Mouse (Mus musculus) neural tube, embryonic 14.5 days (tissue): ENCODE data around the gene Tacr1. TPM values are rescaled to one million over a fixed set of nuclear protein-coding genes. Genes with fewer than 3 reads are reported as not detected.
"Not testable (repeated sequence)": the region's sequence is repeated elsewhere in the genome, so short reads cannot be mapped to it uniquely, and the experiment has no call there.

Experiments used
- ATAC-seq: fragments of 200-750 bp; cut with Nextera tagmentation; 2 replicates; pipeline ENCODE4 v1.8.0; 2017; ENCODE audit warnings: low read depth, mild to moderate bottlenecking, moderate TSS enrichment, moderate library complexity
- H3K27ac ChIP-seq: fragments of 300-500 bp; sonication (generic); 2 replicates; pipeline ENCODE4 v1.5.1; 2014; ENCODE audit warnings: low read depth, mild to moderate bottlenecking, control low read depth, low read length, moderate library complexity, mixed read lengths
- H3K27me3 ChIP-seq: fragments of 300-500 bp; sonication (generic); 2 replicates; pipeline ENCODE4 v1.6.1; 2014; ENCODE audit warnings: low read length; ENCODE audit not compliant: control insufficient read depth, insufficient read depth
- H3K36me3 ChIP-seq: fragments of 300-500 bp; sonication (generic); 2 replicates; pipeline ENCODE4 v1.6.1; 2014; ENCODE audit warnings: low read length, mixed read lengths; ENCODE audit not compliant: control insufficient read depth, insufficient read depth
- H3K4me1 ChIP-seq: fragments of 300-500 bp; sonication (generic); 2 replicates; pipeline ENCODE4 v1.6.1; 2014; ENCODE audit warnings: low read length; ENCODE audit not compliant: control insufficient read depth, insufficient read depth
- H3K4me2 ChIP-seq: fragments of 300-500 bp; sonication (generic); 2 replicates; pipeline ENCODE4 v1.6.1; 2014; ENCODE audit warnings: mild to moderate bottlenecking, low read depth, low read length, control low read depth
- H3K4me3 ChIP-seq: fragments of 300-500 bp; sonication (generic); 2 replicates; pipeline ENCODE4 v1.5.1; 2014; ENCODE audit warnings: low read depth, low read length, control low read depth, mixed read lengths
- H3K9ac ChIP-seq: fragments of 300-500 bp; sonication (generic); replicated peaks from 2 replicates; pipeline ENCODE4 v1.6.1; 2014; ENCODE audit warnings: low read depth, mild to moderate bottlenecking, control low read depth, low read length, mixed read lengths
- H3K9me3 ChIP-seq: fragments of 300-500 bp; sonication (generic); 2 replicates; pipeline ENCODE4 v1.6.1; 2016; ENCODE audit warnings: low read length; ENCODE audit not compliant: control insufficient read depth
- WGBS: fragments of 180-500 bp; shearing (Covaris S2); extraction: QIAGEN DNeasy Blood & Tissue Kit; methylation state at CpG from one replicate; pipeline ENCODE4 v1.1.7; 2014; 5-methylcytosine and 5-hydroxymethylcytosine counted together
- polyA plus RNA-seq: library from polyadenylated mRNA; unstranded; fragments of >200 nt; fragmentation: Nextera tagmentation; extraction: Ambion mirVana; gene quantifications from 2 replicates; pipeline ENCODE4 v1.2.1, GENCODE M21; 2014

Gene Tacr1
- polyA plus RNA-seq, 1 experiment from 2014 or later: 6.8 TPM

GRCm38 (mm10) chr6:82437174-82437573, 35.0 kb downstream of the Tacr1 start:
- H3K36me3 ChIP-seq: no peaks in the 10 kb centered on the region
- ATAC-seq: no peak
- H3K27me3 ChIP-seq: no peaks in the 10 kb centered on the region
- no peaks in the 10 kb centered on the region for H3K9me3 ChIP-seq
- no peak overlapping the region for H3K9ac ChIP-seq
- WGBS: 75% methylated on average over 4 of the region's 4 CpGs
- no peaks in the 10 kb centered on the region for H3K4me1 ChIP-seq
- H3K4me2 ChIP-seq: no peak overlapping the region
- H3K27ac ChIP-seq: no peak overlapping the region
- H3K4me3 ChIP-seq: no peak overlapping the region

- not testable (repeated sequence) for H3K9me3 ChIP-seq, H3K27ac ChIP-seq, H3K27me3 ChIP-seq, H3K9ac ChIP-seq, H3K36me3 ChIP-seq, H3K4me2 ChIP-seq, H3K4me1 ChIP-seq, H3K4me3 ChIP-seq
- peak; percentile 66; the same call in 1 of the 2 replicates for ATAC-seq
- 47% methylated on average over 7 of the region's 8 CpGs for WGBS
Measured at GRCm38 (mm10) chr6:82452206-82453095, 50.3 kb downstream of the Tacr1 start.

DNA sequence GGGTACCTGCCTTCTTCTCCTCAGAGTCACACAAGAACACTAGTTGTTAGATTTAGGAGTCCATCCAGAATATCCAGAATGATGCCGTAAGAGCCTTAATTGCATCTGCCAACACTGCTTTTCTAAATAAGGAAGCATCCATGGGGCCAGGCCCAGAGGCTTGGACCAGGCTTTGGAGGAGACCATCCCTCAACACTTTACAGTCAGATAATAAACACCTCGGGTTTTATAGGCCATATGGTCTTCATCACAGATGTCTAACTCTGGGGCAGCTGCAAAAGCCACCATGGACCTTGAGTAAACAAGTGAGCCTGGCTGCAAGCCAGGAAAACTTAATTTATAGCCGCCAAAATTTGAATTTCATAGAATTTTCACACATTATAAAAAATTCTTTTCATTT, 53.1 kb downstream of the Tacr1 start:
- Histone ChIP-seq H3K4me2 (no peak overlapping the region), H3K27ac (no peak overlapping the region), H3K36me3 (no peaks in the 10 kb centered on the region), H3K4me1 (no peaks in the 10 kb centered on the region), H3K4me3 (no peak overlapping the region), H3K9me3 (no peaks in the 10 kb centered on the region), H3K9ac (no peak overlapping the region), H3K27me3 (no peaks in the 10 kb centered on the region)
- 58% methylated on average over 3 of the region's 3 CpGs for whole genome bisulfite sequencing
- no peak for ATAC-seq

- Histone ChIP-seq H3K9me3 (no peaks in the 10 kb centered on the region), H3K4me1 (no peaks in the 10 kb centered on the region), H3K27me3 (no peaks in the 10 kb centered on the region), H3K27ac (no peak overlapping the region), H3K36me3 (no peaks in the 10 kb centered on the region), H3K4me3 (no peak overlapping the region), H3K9ac (no peak overlapping the region), H3K4me2 (no peak overlapping the region)
- ATAC-seq: no peak
- 81% methylated on average over 7 of the region's 7 CpGs for WGBS
Measured at GRCm38 (mm10) chr6:82457163-82457763, 55.1 kb downstream of the Tacr1 start.

GRCm38 (mm10) chr6:82458762-82459389, 56.7 kb downstream of the Tacr1 start:
- ATAC-seq: peak; percentile 58; the same call in 1 of the 2 replicates
- Histone ChIP-seq H3K4me3 (no peak overlapping the region), H3K36me3 (no peaks in the 10 kb centered on the region), H3K27me3 (no peaks in the 10 kb centered on the region), H3K4me2 (no peak overlapping the region), H3K9me3 (no peaks in the 10 kb centered on the region), H3K4me1 (no peaks in the 10 kb centered on the region), H3K27ac (no peak overlapping the region), H3K9ac (no peak overlapping the region)
- 56% methylated on average over 15 of the region's 15 CpGs for WGBS

- no peak for ATAC-seq
- WGBS: 84% methylated on average over 4 of the region's 4 CpGs
- H3K27me3 ChIP-seq: no peaks in the 10 kb centered on the region
- H3K4me3 ChIP-seq: no peak overlapping the region
- H3K4me2 ChIP-seq: no peak overlapping the region
- H3K9me3 ChIP-seq: no peaks in the 10 kb centered on the region
- no peak overlapping the region for H3K27ac ChIP-seq
- H3K4me1 ChIP-seq: no peaks in the 10 kb centered on the region
- no peaks in the 10 kb centered on the region for H3K36me3 ChIP-seq
- H3K9ac ChIP-seq: no peak overlapping the region
Measured at GRCm38 (mm10) chr6:82463171-82463570, 61.0 kb downstream of the Tacr1 start.

DNA sequence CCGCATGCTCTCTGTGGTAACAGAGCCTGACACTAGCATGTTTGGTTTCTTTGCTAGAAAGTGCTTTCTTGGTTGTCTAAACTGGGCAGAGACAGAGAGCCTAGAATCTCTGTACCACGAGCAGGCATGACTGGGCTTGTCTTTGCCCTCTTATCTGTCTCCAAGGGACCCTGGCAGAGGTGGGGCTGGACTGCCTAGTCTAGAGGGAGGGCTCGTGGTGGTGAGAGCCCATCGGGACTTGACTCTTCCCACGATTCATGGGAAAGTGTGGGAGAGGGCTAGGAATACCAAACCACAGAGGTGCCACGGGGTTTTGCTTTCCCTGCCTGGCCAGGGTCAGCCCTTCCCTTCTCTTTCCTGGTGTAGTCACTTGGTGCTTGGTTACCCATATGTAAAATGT, 72.3 kb downstream of the Tacr1 start:
- H3K4me2 ChIP-seq: no peak overlapping the region
- no peak overlapping the region for H3K27ac ChIP-seq
- 78% methylated on average over 6 of the region's 6 CpGs for WGBS
- H3K36me3 ChIP-seq: no peaks in the 10 kb centered on the region
- no peaks in the 10 kb centered on the region for H3K27me3 ChIP-seq
- H3K4me3 ChIP-seq: no peak overlapping the region
- no peaks in the 10 kb centered on the region for H3K9me3 ChIP-seq
- no peak for ATAC-seq
- no peak overlapping the region for H3K9ac ChIP-seq
- no peaks in the 10 kb centered on the region for H3K4me1 ChIP-seq

- no peak overlapping the region for H3K4me2 ChIP-seq
- 85% methylated on average over 1 of the region's 1 CpGs for WGBS
- H3K4me3 ChIP-seq: no peak overlapping the region
Measured at GRCm38 (mm10) chr6:82483842-82484241, 81.7 kb downstream of the Tacr1 start.

DNA sequence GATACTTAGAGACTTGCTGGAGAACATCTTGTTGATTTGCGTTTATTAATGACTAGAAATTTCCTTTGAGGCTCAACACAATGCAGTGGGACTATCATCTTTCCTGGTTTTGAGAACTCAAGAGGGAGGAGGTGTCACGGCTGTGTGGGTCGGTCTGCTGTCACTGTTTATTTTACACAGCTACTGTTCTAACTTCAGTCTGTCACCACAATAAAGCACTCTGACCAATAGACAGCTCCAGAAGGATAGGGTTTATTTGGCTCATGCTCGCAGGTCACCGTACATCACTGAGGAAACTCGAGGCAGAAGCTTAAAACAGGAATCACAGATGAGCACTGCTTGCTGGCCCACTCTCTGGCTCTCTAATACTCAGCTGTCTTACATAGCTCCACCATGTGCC, 92.3 kb downstream of the Tacr1 start:
- Histone ChIP-seq H3K9ac (no peak overlapping the region), H3K36me3 (no peaks in the 10 kb centered on the region), H3K27me3 (no peaks in the 10 kb centered on the region), H3K27ac (no peak overlapping the region), H3K4me1 (no peaks in the 10 kb centered on the region), H3K4me2 (no peak overlapping the region), H3K9me3 (no peaks in the 10 kb centered on the region), H3K4me3 (no peak overlapping the region)
- 81% methylated on average over 6 of the region's 6 CpGs for WGBS
- no peak for ATAC-seq

More at GRCm38 (mm10) chr6:82483842-82484241, 81.7 kb downstream of the Tacr1 start:
- Histone ChIP-seq H3K4me1 (no peaks in the 10 kb centered on the region; the same call in 1 of the 2 replicates), H3K27ac (no peak overlapping the region), H3K9me3 (no peaks in the 10 kb centered on the region), H3K9ac (no peak overlapping the region), H3K27me3 (no peaks in the 10 kb centered on the region), H3K36me3 (no peaks in the 10 kb centered on the region)
- ATAC-seq: no peak
